Mouse (Mus musculus) CH12F3 (cell line): Measurements from ENCODE around the gene Gdf5.

Experiments
- in situ Hi-C: fragments of 300-500 bp; cut with MboI; formaldehyde crosslinking; loops from 2 replicates; pipeline ENCODE4 v1.14.3; 2020; ENCODE audit warnings: low sequenced_read_pairs

Gdf5 gene

GRCm38 (mm10) chr2:155945124-155945523, at the start of gene Gdf5:
Gene Gdf5 (minus strand): TSS chr2:155945367.
- in situ Hi-C loops = loop anchor here (5.0 to 10.0 kb wide), 2 partner anchors 93 to 270 kb away; no protein-coding TSS in a partner anchor

- in situ Hi-C loops = no loop called here
Observed at GRCm38 (mm10) chr2:155991863-155992321, 46.7 kb upstream of the Gdf5 start.

- in situ Hi-C loops = no loop called here
Observed at GRCm38 (mm10) chr2:155991151-155991550, 46.0 kb upstream of the Gdf5 start.

GRCm38 (mm10) chr2:155989085-155989484, 43.9 kb upstream of the Gdf5 start:
- in situ Hi-C loops = no loop called here

- in situ Hi-C loops = no loop called here
Observed at GRCm38 (mm10) chr2:155987131-155987530, 42.0 kb upstream of the Gdf5 start.

GRCm38 (mm10) chr2:155985776-155986175, 40.6 kb upstream of the Gdf5 start:
- in situ Hi-C loops = no loop called here

- in situ Hi-C loops = no loop called here
Observed at GRCm38 (mm10) chr2:155979328-155979991, 34.3 kb upstream of the Gdf5 start.

GRCm38 (mm10) chr2:155974087-155974731, 29.0 kb upstream of the Gdf5 start:
- in situ Hi-C loops = no loop called here

- in situ Hi-C loops = no loop called here
Observed at GRCm38 (mm10) chr2:155973348-155973747, 28.2 kb upstream of the Gdf5 start.

GRCm38 (mm10) chr2:155962991-155963390, 17.8 kb upstream of the Gdf5 start:
- in situ Hi-C loops = loop anchor here (10.0 kb wide), 1 partner anchor 162 kb away; the partner anchor contains the start of gene Gm28036

- in situ Hi-C loops = loop anchor here (10.0 kb wide), 1 partner anchor 163 kb away; the partner anchor contains the start of gene Gm28036
Observed at GRCm38 (mm10) chr2:155961862-155962261, 16.7 kb upstream of the Gdf5 start.

GRCm38 (mm10) chr2:155959981-155960380, 14.8 kb upstream of the Gdf5 start:
- in situ Hi-C loops = loop anchor here (10.0 kb wide), 1 partner anchor 165 kb away; the partner anchor contains the start of gene Gm28036

- in situ Hi-C loops = no loop called here
Observed at GRCm38 (mm10) chr2:155956134-155957059, 11.2 kb upstream of the Gdf5 start, which contains the start of gene Cep250. Gene Cep250 (plus strand): TSS chr2:155956458.

GRCm38 (mm10) chr2:155952006-155952405, 6.8 kb upstream of the Gdf5 start:
- in situ Hi-C loops = no loop called here

- in situ Hi-C loops = loop anchor here (5.0 to 10.0 kb wide), 2 partner anchors 97 to 275 kb away; no protein-coding TSS in a partner anchor
Observed at GRCm38 (mm10) chr2:155949362-155949761, 4.2 kb upstream of the Gdf5 start.

- in situ Hi-C loops = loop anchor here (5.0 to 10.0 kb wide), 2 partner anchors 95 to 273 kb away; no protein-coding TSS in a partner anchor
Observed at GRCm38 (mm10) chr2:155947390-155948002, 2.3 kb upstream of the Gdf5 start.

- in situ Hi-C loops = loop anchor here (5.0 to 10.0 kb wide), 2 partner anchors 94 to 272 kb away; no protein-coding TSS in a partner anchor
Observed at GRCm38 (mm10) chr2:155946499-155946898, 1.3 kb upstream of the Gdf5 start.

- in situ Hi-C loops = loop anchor here (5.0 to 10.0 kb wide), 2 partner anchors 94 to 271 kb away; no protein-coding TSS in a partner anchor
Observed at GRCm38 (mm10) chr2:155946069-155946468, 902 bp upstream of the Gdf5 start.

GRCm38 (mm10) chr2:155945580-155945979, 413 bp upstream of the Gdf5 start:
- in situ Hi-C loops = loop anchor here (5.0 to 10.0 kb wide), 2 partner anchors 93 to 271 kb away; no protein-coding TSS in a partner anchor

- in situ Hi-C loops = loop anchor here (5.0 to 10.0 kb wide), 2 partner anchors 92 to 270 kb away; no protein-coding TSS in a partner anchor
Observed at GRCm38 (mm10) chr2:155944685-155945084, 482 bp downstream of the Gdf5 start.
